ENCODE assay signal across 7 mouse cellular contexts in genomic region chr19:59418024-59418423, GRCm38 (mm10). TPM values are rescaled to one million over a fixed set of nuclear protein-coding genes. Genes with fewer than 3 reads are reported as not detected.
DNase-seq lines count a peak whose midpoint lies in the region; ATAC-seq lines count a peak whose summit lies in the region.

No protein-coding gene starts in this region.

- DNase-seq in adrenal gland, adult 2 months = peak; percentile 90
- DNase-seq in embryo, embryonic 10 days (ENCODE audit: low spot score) = peak; percentile 95
- peak; percentile 85 to 86 for DNase-seq in gastrocnemius, adult 8-10 months (ENCODE audit: low spot score in 2 of 2)
- peak; percentile 86 for DNase-seq in induced T-regulatory cell, adult 2 months (ENCODE audit: low read depth)
- peak; percentile 52 to 94 for DNase-seq in left cerebral cortex, adult 9 months (ENCODE audit: low spot score in 2 of 2)
- DNase-seq in midbrain, embryonic 11.5 days (ENCODE audit: low spot score, missing footprints) = peak; percentile 98
- DNase-seq in right cerebral cortex, postnatal 4 days = peak; percentile 95

- H3K27me3 ChIP-seq in midbrain, embryonic 11.5 days (ENCODE audit: control insufficient read depth, insufficient read depth, low read length) = peaks cover 2% of the 10 kb centered on the region; the same call in 1 of the 2 replicates

- no peaks in the 10 kb centered on the region for H3K4me1 ChIP-seq in midbrain, embryonic 11.5 days (ENCODE audit: control insufficient read depth, insufficient read depth, low read length)

- peak; percentile 59; the same call in 1 of the 2 replicates for ATAC-seq in midbrain, embryonic 11.5 days (ENCODE audit: low FRiP score)

- no peaks in the 10 kb centered on the region for H3K36me3 ChIP-seq in midbrain, embryonic 11.5 days (ENCODE audit: control insufficient read depth, insufficient read depth, low read length)

- 2% methylated on average over 15 of the region's 15 CpGs for WGBS in midbrain, embryonic 11.5 days

- H3K4me2 ChIP-seq in midbrain, embryonic 11.5 days = no peak overlapping the region

- no peak overlapping the region for H3K27ac ChIP-seq in midbrain, embryonic 11.5 days (ENCODE audit: low read depth, low read length)

- no peak overlapping the region for H3K9ac ChIP-seq in midbrain, embryonic 11.5 days (ENCODE audit: low read length)

- H3K9me3 ChIP-seq in midbrain, embryonic 11.5 days (ENCODE audit: control insufficient read depth, low read length) = no peaks in the 10 kb centered on the region

- no peak overlapping the region for H3K4me3 ChIP-seq in midbrain, embryonic 11.5 days (ENCODE audit: low read depth, low read length)

RNA-seq across cellular contexts. Expression of gene Emx2, which starts 40.1 kb away (rescaled TPM):
- total RNA-seq in adrenal gland, adult 2 months (2021) = under 1 TPM in 1 of 2 experiments, not detected in 1; 0.55 TPM
- 0.18 and 0.24 TPM in 2 replicates for polyA plus RNA-seq in adrenal gland, adult 2 months (2012; rRNA removed)
- under 1 TPM; 0.38 to 0.97 (median 0.50) TPM for total RNA-seq in gastrocnemius, adult 8-10 months (2022)
- polyA plus RNA-seq in midbrain, embryonic 11.5 days (2014; fragmentation: Nextera tagmentation; extraction: Ambion mirVana) = 12.1 and 12.2 TPM in 2 replicates
